Mouse (Mus musculus) limb, embryonic 11.5 days (tissue): Measurements from ENCODE around the gene Gm10100. TPM values are rescaled to one million over a fixed set of nuclear protein-coding genes. Genes with fewer than 3 reads are reported as not detected.
A peak's percentile ranks its signal among the peaks of the same experiment; 100 is the strongest.
"Not testable (repeated sequence)": the region's sequence is repeated elsewhere in the genome, so short reads cannot be mapped to it uniquely, and the experiment has no call there.

Experiments
- ATAC-seq: fragments of 200-750 bp; cut with Nextera tagmentation; 2 replicates; pipeline ENCODE4 v1.8.0; 2017; ENCODE audit warnings: low read depth; ENCODE audit not compliant: insufficient number of reproducible peaks, low FRiP score, low TSS enrichment
- DNase-seq: peaks from one replicate; pipeline ENCODE4 v3.0.0-alpha.2; 2015; ENCODE audit warnings: low spot score
- H3K27ac ChIP-seq: fragments of 300-500 bp; sonication (generic); replicated peaks from 2 replicates; pipeline ENCODE4 v1.5.1; 2014; ENCODE audit warnings: low read depth, mild to moderate bottlenecking, low read length
- H3K27me3 ChIP-seq: fragments of 300-500 bp; sonication (generic); 2 replicates; pipeline ENCODE4 v1.6.1; 2014; ENCODE audit warnings: mild to moderate bottlenecking, low read length, mixed read lengths; ENCODE audit not compliant: control insufficient read depth, insufficient read depth
- H3K36me3 ChIP-seq: fragments of 300-500 bp; sonication (generic); 2 replicates; pipeline ENCODE4 v1.6.1; 2014; ENCODE audit warnings: mild to moderate bottlenecking, low read length, moderate library complexity, mixed read lengths; ENCODE audit not compliant: control insufficient read depth, insufficient read depth
- H3K4me1 ChIP-seq: fragments of 300-500 bp; sonication (generic); 2 replicates; pipeline ENCODE4 v1.6.1; 2014; ENCODE audit warnings: low read length, mixed read lengths; ENCODE audit not compliant: control insufficient read depth, insufficient read depth
- H3K4me2 ChIP-seq: fragments of 300-500 bp; sonication (generic); 2 replicates; pipeline ENCODE4 v1.6.1; 2014; ENCODE audit warnings: low read depth, mild to moderate bottlenecking, moderate library complexity; ENCODE audit not compliant: severe bottlenecking
- H3K4me3 ChIP-seq: fragments of 300-500 bp; sonication (generic); 2 replicates; pipeline ENCODE4 v1.5.1; 2014; ENCODE audit warnings: low read depth, low read length
- H3K9ac ChIP-seq: fragments of 300-500 bp; sonication (generic); 2 replicates; pipeline ENCODE4 v1.6.1; 2014; ENCODE audit warnings: mild to moderate bottlenecking, low read length
- H3K9me3 ChIP-seq: fragments of 300-500 bp; sonication (generic); 2 replicates; pipeline ENCODE4 v1.6.1; 2016; ENCODE audit warnings: low read length; ENCODE audit not compliant: control insufficient read depth
- WGBS: fragments of 180-500 bp; shearing (Covaris S2); extraction: QIAGEN DNeasy Blood & Tissue Kit; methylation state at CpG from one replicate; pipeline ENCODE4 v1.1.7; 2014; 5-methylcytosine and 5-hydroxymethylcytosine counted together
- polyA plus RNA-seq: library from polyadenylated mRNA; unstranded; fragments of >200 nt; fragmentation: Nextera tagmentation; extraction: Ambion mirVana; gene quantifications from 2 replicates; pipeline ENCODE4 v1.2.1, GENCODE M21; 2014

The Gm10100 gene
- not detected in 2 replicates for polyA plus RNA-seq

DNA sequence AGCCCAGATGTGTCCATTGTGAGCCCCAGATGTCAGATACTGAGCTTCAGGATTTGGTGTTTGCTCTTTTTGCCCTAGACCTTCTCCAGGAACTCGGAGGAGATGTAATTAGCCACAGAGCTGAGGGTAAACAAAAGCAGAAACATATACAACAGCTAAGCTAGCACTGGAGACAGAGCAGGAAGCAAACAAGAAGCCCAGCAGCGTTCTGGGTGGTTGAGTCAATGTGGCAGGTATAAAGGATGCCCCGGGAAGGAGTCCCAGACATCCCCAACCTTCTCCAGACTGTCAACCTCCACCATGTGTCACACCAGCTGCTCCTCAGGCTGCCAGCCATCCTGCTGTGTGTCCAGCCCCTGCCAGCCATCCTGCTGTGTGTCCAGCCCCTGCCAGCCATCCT is at the start of gene Gm10100:
Gene Gm10100 (plus strand): TSS at position 301 of the 400 bp plus-strand sequence.
- no peak for ATAC-seq
- 29% methylated on average over 3 of the region's 3 CpGs for WGBS

GRCm38 (mm10) chr10:77677562-77677961 is 48.7 kb upstream of the Gm10100 start:
- H3K27me3 ChIP-seq: peaks cover 14% of the 10 kb centered on the region
- H3K4me1 ChIP-seq: peaks cover 23% of the 10 kb centered on the region
- WGBS: under 1% methylated on average over 35 of the region's 35 CpGs
- H3K4me2 ChIP-seq: peak overlapping the region; percentile 82
- peak; percentile 75 for DNase-seq
- H3K27ac ChIP-seq: no peak overlapping the region
- H3K36me3 ChIP-seq: no peaks in the 10 kb centered on the region
- H3K9ac ChIP-seq: peak overlapping the region; percentile 37
- peak overlapping the region; percentile 29 for H3K4me3 ChIP-seq
- no peaks in the 10 kb centered on the region; the same call in 1 of the 2 replicates for H3K9me3 ChIP-seq
- ATAC-seq: no peak

More for the DNA sequence above, at the start of gene Gm10100:
- Histone ChIP-seq H3K9ac (no peak within 1 kb of the TSS), H3K4me3 (no peak within 1 kb of the TSS), H3K36me3 (no peaks in the 10 kb centered on the region), H3K4me1 (no peaks in the 10 kb centered on the region), H3K4me2 (no peak within 1 kb of the TSS), H3K27ac (no peak within 1 kb of the TSS), H3K9me3 (no peaks in the 10 kb centered on the region), H3K27me3 (no peaks in the 10 kb centered on the region)
- no peak for DNase-seq

GRCm38 (mm10) chr10:77682994-77683393 is 43.3 kb upstream of the Gm10100 start:
- H3K36me3 ChIP-seq: no peaks in the 10 kb centered on the region
- WGBS: 78% methylated on average over 7 of the region's 7 CpGs
- no peak overlapping the region for H3K27ac ChIP-seq
- no peak overlapping the region for H3K4me2 ChIP-seq
- no peaks in the 10 kb centered on the region for H3K9me3 ChIP-seq
- H3K4me3 ChIP-seq: no peak overlapping the region
- H3K27me3 ChIP-seq: peaks cover 30% of the 10 kb centered on the region
- ATAC-seq: no peak
- H3K4me1 ChIP-seq: peaks cover 19% of the 10 kb centered on the region
- no peak for DNase-seq
- no peak overlapping the region for H3K9ac ChIP-seq

GRCm38 (mm10) chr10:77684181-77684580 is 42.1 kb upstream of the Gm10100 start:
- Histone ChIP-seq H3K36me3 (no peaks in the 10 kb centered on the region), H3K4me3 (no peak overlapping the region), H3K9ac (no peak overlapping the region), H3K4me1 (peaks cover 14% of the 10 kb centered on the region), H3K27ac (no peak overlapping the region), H3K4me2 (no peak overlapping the region), H3K27me3 (peaks cover 27% of the 10 kb centered on the region), H3K9me3 (no peaks in the 10 kb centered on the region)
- 20% methylated on average over 8 of the region's 8 CpGs for WGBS
- peak; percentile 49; the same call in 1 of the 2 replicates for ATAC-seq
- peak; percentile 75 for DNase-seq

- DNase-seq (no peak), ATAC-seq (no peak)
- H3K36me3 ChIP-seq: no peaks in the 10 kb centered on the region
- peaks cover 27% of the 10 kb centered on the region for H3K27me3 ChIP-seq
- no peak within 1 kb of the TSS for H3K4me2 ChIP-seq
- 4% methylated on average over 22 of the region's 22 CpGs for WGBS
- H3K9ac ChIP-seq: no peak within 1 kb of the TSS
- no peak within 1 kb of the TSS for H3K27ac ChIP-seq
- peaks cover 14% of the 10 kb centered on the region for H3K4me1 ChIP-seq
- H3K4me3 ChIP-seq: no peak within 1 kb of the TSS
- H3K9me3 ChIP-seq: no peaks in the 10 kb centered on the region
Observed at GRCm38 (mm10) chr10:77685895-77686664, 40.2 kb upstream of the Gm10100 start, which contains the start of gene Tspear. TSS of gene Tspear (plus strand) at chr10:77686569.

GRCm38 (mm10) chr10:77687021-77687420 is 39.3 kb upstream of the Gm10100 start:
- ATAC-seq (no peak), DNase-seq (no peak)
- Histone ChIP-seq H3K36me3 (no peaks in the 10 kb centered on the region), H3K9ac (no peak overlapping the region), H3K4me2 (no peak overlapping the region), H3K4me3 (no peak overlapping the region), H3K4me1 (peaks cover 12% of the 10 kb centered on the region), H3K9me3 (no peaks in the 10 kb centered on the region), H3K27me3 (peaks cover 27% of the 10 kb centered on the region), H3K27ac (no peak overlapping the region)
- WGBS: 17% methylated on average over 10 of the region's 10 CpGs

GRCm38 (mm10) chr10:77690356-77690807 is 35.9 kb upstream of the Gm10100 start, which contains the start of gene Gm19402:
TSS of gene Gm19402 (minus strand) at chr10:77690757.
- 69% methylated on average over 3 of the region's 3 CpGs for WGBS
- not testable (repeated sequence) for DNase-seq, H3K4me1 ChIP-seq, H3K27ac ChIP-seq, H3K9ac ChIP-seq, H3K9me3 ChIP-seq, H3K4me3 ChIP-seq, H3K4me2 ChIP-seq, H3K36me3 ChIP-seq, ATAC-seq
- H3K27me3 ChIP-seq: peaks cover 23% of the 10 kb centered on the region

GRCm38 (mm10) chr10:77697133-77697532 is 29.2 kb upstream of the Gm10100 start, which contains the start of gene Gm9508:
TSS of gene Gm9508 (minus strand) at chr10:77697233.
- Histone ChIP-seq H3K36me3 (no peaks in the 10 kb centered on the region), H3K4me2 (no peak within 1 kb of the TSS), H3K27ac (no peak within 1 kb of the TSS), H3K9me3 (no peaks in the 10 kb centered on the region), H3K27me3 (no peaks in the 10 kb centered on the region), H3K4me1 (no peaks in the 10 kb centered on the region), H3K4me3 (no peak within 1 kb of the TSS), H3K9ac (no peak within 1 kb of the TSS)
- no peak for DNase-seq
- 36% methylated on average over 4 of the region's 4 CpGs for WGBS
- no peak for ATAC-seq
